Mouse (Mus musculus) adipocyte (in vitro differentiated cells): Measurements from ENCODE around the gene Slc25a13.

ENCODE experiments used
- DNase-seq: peaks from one replicate; pipeline ENCODE4 v3.0.0-alpha.2; 2016; ENCODE audit warnings: low spot score

Slc25a13 gene

GRCm38 (mm10) chr6:6027664-6028063 lies 189.3 kb downstream of the Slc25a13 start:
- no peak for DNase-seq

GRCm38 (mm10) chr6:6023976-6024375 lies 193.0 kb downstream of the Slc25a13 start:
- no peak for DNase-seq

GRCm38 (mm10) chr6:6016931-6017330 lies 200.0 kb downstream of the Slc25a13 start:
- no peak for DNase-seq

DNA sequence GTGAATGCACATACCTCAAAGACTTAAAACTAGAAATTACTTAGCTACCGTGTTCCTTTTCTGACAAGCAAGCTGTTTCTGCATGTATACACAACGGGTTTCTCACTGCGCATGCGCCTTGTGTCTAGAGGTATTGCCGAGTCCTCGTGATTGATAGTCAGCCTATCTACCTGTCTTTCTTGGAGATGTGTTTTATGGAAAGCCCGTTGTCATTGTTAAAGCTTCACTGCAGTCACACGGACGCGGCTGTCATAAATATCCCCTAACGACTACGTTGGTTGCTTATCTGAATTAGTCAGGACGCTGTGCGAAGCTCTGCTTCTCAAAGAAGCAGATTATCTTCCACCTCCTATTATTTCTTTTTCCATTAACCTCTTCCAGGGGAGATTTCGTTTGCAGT lies 201.4 kb downstream of the Slc25a13 start:
- no peak for DNase-seq

DNA sequence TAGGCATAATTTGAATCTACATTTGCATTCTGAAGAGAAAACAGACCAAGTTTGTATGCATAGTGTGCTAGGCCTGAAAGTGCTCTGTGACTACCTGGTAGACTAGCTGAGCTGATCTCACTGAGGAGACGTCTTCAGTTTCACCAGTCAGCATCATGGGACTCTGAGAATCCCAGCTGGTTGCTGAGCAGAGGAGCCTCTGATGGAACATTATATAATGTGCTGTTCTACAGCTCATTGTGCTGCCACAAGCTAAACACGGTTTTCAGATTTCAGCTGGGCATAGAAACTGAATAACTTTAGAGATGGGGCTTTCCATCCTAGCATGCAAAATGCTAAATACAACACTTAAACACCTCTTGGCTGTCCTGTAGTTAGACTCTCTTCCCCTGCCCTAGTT lies 205.6 kb downstream of the Slc25a13 start:
- no peak for DNase-seq

- peak; percentile 39 for DNase-seq
Observed at GRCm38 (mm10) chr6:6005762-6006431, 211.1 kb downstream of the Slc25a13 start.

GRCm38 (mm10) chr6:6004756-6005485 lies 212.1 kb downstream of the Slc25a13 start:
- no peak for DNase-seq

- no peak for DNase-seq
Observed at GRCm38 (mm10) chr6:6002061-6002460, 214.9 kb downstream of the Slc25a13 start.

- DNase-seq: no peak
Observed at GRCm38 (mm10) chr6:5997535-5997934, 219.4 kb downstream of the Slc25a13 start.

DNA sequence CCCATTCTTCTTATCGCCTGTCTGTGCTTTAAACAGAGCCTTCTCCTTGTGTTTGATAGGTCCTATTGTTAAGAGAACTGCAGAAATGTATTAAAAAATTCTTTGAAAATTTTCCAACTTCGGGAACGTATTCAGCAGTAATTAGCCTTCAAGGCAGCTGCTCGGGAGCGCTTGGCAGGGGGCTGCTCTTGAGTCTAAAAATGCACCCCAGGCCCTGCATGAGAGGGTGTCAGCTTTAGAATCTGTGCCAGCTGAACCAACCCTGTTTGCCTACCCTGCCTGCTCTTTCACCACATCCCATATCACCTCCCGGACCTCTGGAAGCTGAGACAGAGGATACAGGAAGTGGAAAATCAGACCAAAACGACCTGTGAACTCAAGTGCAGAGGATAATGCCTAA lies 223.9 kb downstream of the Slc25a13 start:
- peak; percentile 16 for DNase-seq

- DNase-seq: peak; percentile 96
Observed at GRCm38 (mm10) chr6:5991817-5992755, 224.9 kb downstream of the Slc25a13 start.

GRCm38 (mm10) chr6:5991243-5991642 lies 225.7 kb downstream of the Slc25a13 start:
- no peak for DNase-seq
